Mouse (Mus musculus) spleen, adult 2 months (tissue): ENCODE results near the gene Mknk2. TPM values are rescaled to one million over a fixed set of nuclear protein-coding genes. Genes with fewer than 3 reads are reported as not detected.

ENCODE experiments used
- DNase-seq, 2 experiments: peaks; one replicate each; pipeline versions ENCODE4 v3.0.0 to v3.0.0-alpha.2; 2012 to 2021; ENCODE audit warnings: low spot score in 2 of 2, low read depth in 1 of 2
- H3K27ac ChIP-seq: fragments of 200-500 bp; 2 replicates; pipeline ENCODE4 v1.5.1; 2012; ENCODE audit warnings: low read length, inconsistent platforms; ENCODE audit not compliant: insufficient read depth
- H3K27me3 ChIP-seq: fragments of 200-500 bp; 2 replicates; pipeline ENCODE4 v1.6.1; 2012; ENCODE audit warnings: mild to moderate bottlenecking, moderate library complexity, low read length, inconsistent platforms; ENCODE audit not compliant: control insufficient read depth, insufficient read depth
- H3K36me3 ChIP-seq: fragments of 200-500 bp; 2 replicates; pipeline ENCODE4 v1.6.1; 2012; ENCODE audit warnings: mild to moderate bottlenecking, low read length, inconsistent platforms; ENCODE audit not compliant: control insufficient read depth, insufficient read depth
- H3K4me1 ChIP-seq: fragments of 200-500 bp; 2 replicates; pipeline ENCODE4 v1.6.1; 2011; ENCODE audit warnings: inconsistent platforms; ENCODE audit not compliant: control insufficient read depth, insufficient read depth, insufficient read length
- H3K4me3 ChIP-seq: fragments of 200-500 bp; 2 replicates; pipeline ENCODE4 v1.5.1; 2011; ENCODE audit warnings: mild to moderate bottlenecking, inconsistent platforms; ENCODE audit not compliant: insufficient read depth, insufficient read length; ENCODE audit errors: extremely low read depth
- CTCF ChIP-seq: fragments of 200-500 bp; IDR thresholded peaks from 2 replicates; pipeline ENCODE4 v1.5.1; 2011; ENCODE audit warnings: mild to moderate bottlenecking, inconsistent platforms; ENCODE audit not compliant: insufficient read depth, insufficient read length, insufficient replicate concordance; ENCODE audit errors: extremely low read depth
- POLR2A ChIP-seq: fragments of 200-500 bp; IDR thresholded peaks from 2 replicates; pipeline ENCODE4 v1.6.1; 2011; ENCODE audit warnings: low read depth, low read length, inconsistent platforms
- WGBS: fragments of 180-500 bp; shearing (Covaris S2); methylation state at CpG from one replicate; pipeline ENCODE4 v1.1.7; 2018; 5-methylcytosine and 5-hydroxymethylcytosine counted together
- polyA plus RNA-seq: library from polyadenylated mRNA; depleted of rRNA; stranded (reverse); fragments of >200 nt; gene quantifications from 2 replicates; pipeline ENCODE4 v1.2.3, GENCODE M21; 2012

Mknk2 gene
- polyA plus RNA-seq, 1 experiment: 351 TPM

DNA sequence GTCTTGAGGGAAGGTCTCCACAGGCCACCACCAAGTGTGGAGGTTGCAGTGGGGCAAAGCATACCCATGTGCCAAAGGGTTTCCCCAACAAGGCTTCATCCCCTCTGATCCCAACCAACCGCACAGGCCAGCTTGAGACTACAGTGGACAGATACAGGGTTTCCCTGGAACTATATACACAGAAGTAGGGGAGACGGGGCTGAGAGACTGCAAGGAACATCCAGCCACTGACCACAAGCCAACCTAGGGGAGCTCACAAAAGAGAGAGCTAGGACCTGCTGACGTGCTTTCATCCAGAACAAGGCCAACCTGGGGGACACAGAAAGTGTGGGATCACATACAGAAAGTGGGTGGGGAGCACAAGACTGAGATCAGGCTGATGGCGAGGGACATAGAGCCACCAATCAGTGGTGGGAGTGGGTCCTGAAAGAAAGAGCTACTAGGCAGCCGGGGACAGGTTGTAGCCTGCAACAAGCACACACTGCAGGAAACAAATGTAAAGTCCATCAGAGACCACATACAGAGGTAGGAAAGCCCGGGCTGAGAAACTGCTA lies 3.0 kb downstream of the Mknk2 start:
- WGBS: 4% methylated on average over 6 of the region's 6 CpGs
- no peaks in the 10 kb centered on the region for H3K27me3 ChIP-seq
- peak overlapping the region; percentile 82 for H3K4me3 ChIP-seq
- no peak for DNase-seq
- H3K4me1 ChIP-seq: peaks cover 65% of the 10 kb centered on the region
- H3K27ac ChIP-seq: peak overlapping the region; percentile 56
- no peak for TF ChIP-seq POLR2A
- H3K36me3 ChIP-seq: peaks cover 36% of the 10 kb centered on the region

DNA sequence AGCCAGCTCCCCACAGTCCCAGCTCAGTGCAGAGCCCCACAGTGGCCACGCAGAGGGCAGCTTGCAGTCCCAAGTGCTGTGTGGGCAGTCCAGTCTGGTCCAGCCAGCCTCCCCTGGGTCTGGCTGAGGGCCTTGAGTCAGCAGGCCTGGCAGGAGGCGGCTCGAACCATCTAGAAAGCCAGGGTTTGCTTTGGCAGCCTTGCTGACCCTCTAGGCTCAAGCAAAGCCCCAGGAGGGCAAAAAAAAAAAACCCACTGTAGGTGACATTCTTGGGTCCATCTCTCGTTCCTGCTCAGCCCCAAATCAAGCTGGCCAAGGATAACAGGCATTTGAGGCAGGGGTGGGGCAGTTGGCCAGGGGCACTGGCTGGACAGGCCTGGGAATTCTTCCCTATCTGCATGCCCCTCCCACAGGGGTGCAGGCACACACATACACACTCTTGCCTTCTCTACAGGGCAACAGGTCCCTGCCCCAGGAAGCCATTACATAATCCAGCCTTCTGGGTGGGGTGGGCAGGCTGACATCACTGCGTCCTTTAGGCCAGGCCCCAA lies 3.7 kb downstream of the Mknk2 start:
- no peak for DNase-seq
- H3K27me3 ChIP-seq: no peaks in the 10 kb centered on the region
- H3K4me1 ChIP-seq: peaks cover 63% of the 10 kb centered on the region
- peaks cover 43% of the 10 kb centered on the region for H3K36me3 ChIP-seq
- H3K27ac ChIP-seq: peak overlapping the region; percentile 56; the same call in 1 of the 2 replicates
- WGBS: 34% methylated on average over 5 of the region's 5 CpGs
- peak overlapping the region; percentile 82; the same call in 1 of the 2 replicates for H3K4me3 ChIP-seq
- TF ChIP-seq POLR2A: no peak
- TF ChIP-seq CTCF: no peak

DNA sequence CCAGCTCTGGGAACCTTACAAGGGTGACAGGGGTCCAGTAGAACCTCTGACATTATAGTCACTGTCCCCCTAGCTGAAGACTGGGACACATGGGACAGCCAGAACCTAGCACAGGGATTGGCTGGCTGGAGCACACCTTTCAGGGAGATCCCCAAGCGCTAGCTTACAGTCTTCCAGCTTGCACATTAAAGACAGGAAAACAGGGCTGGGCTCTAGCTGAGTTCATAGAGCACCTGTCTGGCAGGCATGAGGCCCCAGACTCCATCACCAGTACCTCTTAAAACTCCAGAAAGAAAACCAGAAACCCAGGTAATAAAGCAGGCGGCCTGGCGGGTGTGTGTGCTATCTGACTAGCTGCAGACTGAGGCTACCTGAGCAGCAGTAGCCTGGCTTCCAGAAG lies 4.2 kb downstream of the Mknk2 start:
- Histone ChIP-seq H3K4me1 (peaks cover 62% of the 10 kb centered on the region), H3K27ac (0 out of 2 replicates have a peak overlapping the region, but pooled peaks have one; percentile 56), H3K36me3 (peaks cover 48% of the 10 kb centered on the region), H3K27me3 (no peaks in the 10 kb centered on the region), H3K4me3 (no peak overlapping the region)
- WGBS: 76% methylated on average over 3 of the region's 3 CpGs
- TF ChIP-seq POLR2A (no peak), CTCF (no peak)
- no peak for DNase-seq

DNA sequence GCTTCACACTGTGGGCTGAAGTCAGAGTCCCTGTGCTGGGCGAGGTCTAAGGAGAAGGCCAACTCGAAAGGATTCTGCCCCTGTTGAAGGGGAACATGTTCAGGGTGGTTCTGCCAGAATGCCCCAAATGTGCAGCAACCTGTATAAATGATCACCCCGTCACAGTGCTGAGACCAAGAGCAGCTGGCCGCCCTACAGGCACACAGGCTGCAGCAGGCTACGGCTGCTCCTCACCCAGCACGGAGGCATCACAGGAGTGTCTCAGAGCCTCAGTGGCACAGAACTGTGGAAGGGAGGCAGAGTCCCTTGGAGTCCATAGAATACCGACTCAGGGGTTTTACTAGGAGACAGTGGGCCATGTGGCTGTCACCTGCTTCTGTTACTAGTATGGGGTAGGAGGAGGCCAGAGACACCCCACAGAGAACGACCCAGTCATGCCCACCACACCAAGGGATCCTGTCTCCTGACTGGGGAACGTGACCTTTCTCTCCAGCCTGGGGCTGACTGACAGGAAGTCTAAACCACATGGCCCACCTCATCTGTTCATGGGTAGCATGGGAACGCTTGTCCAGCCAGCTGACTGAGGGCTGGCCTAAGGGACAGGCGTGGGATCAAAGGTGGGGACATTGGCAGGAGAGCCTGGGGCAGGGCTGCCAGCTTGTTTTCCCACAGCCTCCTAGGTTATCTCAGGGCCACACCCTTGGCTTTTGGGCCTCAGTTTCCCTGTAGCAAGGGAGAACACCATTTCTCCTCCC lies 5.8 kb downstream of the Mknk2 start:
- peaks cover 64% of the 10 kb centered on the region for H3K36me3 ChIP-seq
- no peak for TF ChIP-seq POLR2A
- TF ChIP-seq CTCF: no peak
- 68% methylated on average over 11 of the region's 11 CpGs for WGBS
- no peaks in the 10 kb centered on the region for H3K27me3 ChIP-seq
- no peak overlapping the region for H3K27ac ChIP-seq
- H3K4me3 ChIP-seq: no peak overlapping the region
- no peak for DNase-seq
- peaks cover 51% of the 10 kb centered on the region for H3K4me1 ChIP-seq

DNA sequence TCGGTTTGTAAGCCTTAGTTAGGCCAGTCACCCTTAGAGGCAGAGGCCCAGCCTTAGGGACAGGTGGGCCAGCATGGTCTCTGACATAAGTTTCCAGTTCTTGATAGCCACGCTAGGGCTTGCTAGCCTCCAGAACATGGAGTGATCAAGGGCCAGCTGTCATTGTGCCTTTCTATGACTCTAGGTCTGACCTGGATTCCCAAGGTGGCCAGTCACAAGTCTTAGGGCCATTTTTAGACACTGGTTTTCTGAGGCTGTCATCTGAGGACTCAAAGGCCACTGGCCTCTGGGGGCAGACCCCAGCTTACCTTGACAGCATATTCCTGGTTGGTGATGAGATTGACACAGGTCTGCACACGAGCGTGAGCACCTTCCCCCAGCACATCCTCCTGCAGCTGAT lies 6.7 kb downstream of the Mknk2 start:
- TF ChIP-seq POLR2A (no peak), CTCF (no peak)
- WGBS: 90% methylated on average over 4 of the region's 4 CpGs
- no peak overlapping the region for H3K4me3 ChIP-seq
- no peak overlapping the region for H3K27ac ChIP-seq
- no peak for DNase-seq
- H3K36me3 ChIP-seq: peaks cover 72% of the 10 kb centered on the region
- H3K27me3 ChIP-seq: no peaks in the 10 kb centered on the region
- peaks cover 51% of the 10 kb centered on the region for H3K4me1 ChIP-seq

DNA sequence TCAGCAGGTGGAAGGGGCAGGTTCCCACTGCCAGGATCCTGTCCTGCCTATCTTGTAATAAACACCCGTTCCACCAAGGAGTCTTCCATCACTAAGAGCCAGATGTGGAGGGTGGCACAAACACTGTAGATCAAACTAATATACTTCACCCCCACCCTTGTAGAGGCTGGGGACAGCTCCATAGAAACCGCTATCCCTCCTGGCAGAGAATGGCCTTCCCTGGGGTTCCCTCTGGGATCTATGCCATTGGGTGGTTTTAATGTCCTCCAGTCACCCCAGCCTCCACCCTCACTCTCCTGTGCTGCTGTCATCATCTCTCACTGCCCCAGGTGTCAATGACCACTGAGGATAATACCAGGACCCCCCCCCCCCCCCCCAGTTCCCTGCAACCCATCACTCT lies 7.4 kb downstream of the Mknk2 start:
- no peak for DNase-seq
- H3K27ac ChIP-seq: peak overlapping the region; percentile 44
- no peaks in the 10 kb centered on the region for H3K27me3 ChIP-seq
- TF ChIP-seq CTCF: no peak
- TF ChIP-seq POLR2A: no peak
- H3K36me3 ChIP-seq: peaks cover 77% of the 10 kb centered on the region
- no peak overlapping the region for H3K4me3 ChIP-seq
- 95% methylated on average over 2 of the region's 2 CpGs for WGBS
- peaks cover 58% of the 10 kb centered on the region for H3K4me1 ChIP-seq
